7 mouse cellular contexts compared by ENCODE assay signal in the genomic region with DNA sequence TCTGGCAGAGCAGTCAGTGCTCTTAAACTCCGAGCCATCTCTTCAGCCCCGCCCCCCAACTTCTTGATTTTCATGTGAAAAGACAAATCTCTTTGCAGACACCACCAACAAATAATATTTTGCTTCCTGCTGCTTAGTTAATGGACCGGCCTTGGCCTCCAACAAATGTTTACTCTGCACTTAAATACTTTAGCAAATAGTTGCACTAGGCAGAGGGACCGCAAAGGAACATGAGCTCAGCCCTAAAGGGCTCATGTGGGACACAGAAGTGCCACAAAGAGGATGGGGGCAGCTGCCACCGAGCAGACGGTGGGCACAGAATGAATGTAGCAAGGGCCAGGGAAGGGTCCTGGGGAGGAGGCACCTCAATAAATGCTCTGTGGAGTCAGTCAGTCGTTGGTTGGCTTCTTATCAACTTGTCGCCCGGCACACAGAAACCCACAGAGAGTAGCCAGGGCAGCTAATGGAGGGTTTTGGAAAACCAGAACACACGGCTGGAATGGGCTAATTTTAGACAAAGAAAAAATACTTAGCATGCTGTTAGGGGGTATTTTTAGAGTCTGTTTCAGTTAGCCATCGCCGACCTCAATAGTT. TPM values are rescaled to one million over a fixed set of nuclear protein-coding genes. Genes with fewer than 3 reads are reported as not detected.
DNase-seq lines count a peak whose midpoint lies in the region; ATAC-seq and TF ChIP-seq lines count a peak whose summit lies in the region.

No protein-coding gene starts in this region.

- no peaks in the 10 kb centered on the region for H3K9me3 ChIP-seq in heart, embryonic 14.5 days (ENCODE audit: control insufficient read depth, low read length)
- H3K9me3 ChIP-seq in liver, embryonic 16.5 days (replicated peaks; ENCODE audit: control insufficient read depth, low read length) = no peaks in the 10 kb centered on the region
- H3K9me3 ChIP-seq in stomach, embryonic 16.5 days (replicated peaks; ENCODE audit: control insufficient read depth, low read length) = no peaks in the 10 kb centered on the region

- H3K27ac ChIP-seq in spleen, adult 2 months (ENCODE audit: insufficient read depth, low read length) = peak overlapping the region; percentile 71
- peak overlapping the region; percentile 97 to 99 for H3K27ac ChIP-seq in heart, embryonic 14.5 days (replicated peaks in 1 of 2; ENCODE audit: control insufficient read depth in 1 of 2, insufficient read depth in 1 of 2, low read depth in 2 of 2, low read length in 2 of 2)
- H3K27ac ChIP-seq in liver, embryonic 16.5 days (ENCODE audit: low read length) = peak overlapping the region; percentile 60
- peak overlapping the region; percentile 95 for H3K27ac ChIP-seq in stomach, embryonic 16.5 days (ENCODE audit: low read length)

- peaks cover 44% of the 10 kb centered on the region; the same call in 1 of the 2 replicates for H3K4me1 ChIP-seq in spleen, adult 2 months (ENCODE audit: control insufficient read depth, insufficient read depth, insufficient read length)
- H3K4me1 ChIP-seq in heart, embryonic 14.5 days (ENCODE audit: control insufficient read depth in 2 of 2, insufficient read depth in 2 of 2, low read length in 2 of 2) = peaks cover 75 to 96% of the 10 kb centered on the region in 2 experiments
- peaks cover 67% of the 10 kb centered on the region for H3K4me1 ChIP-seq in liver, embryonic 16.5 days (ENCODE audit: control insufficient read depth, low read depth, low read length)
- H3K4me1 ChIP-seq in stomach, embryonic 16.5 days (ENCODE audit: control insufficient read depth, insufficient read depth, low read length) = peaks cover 76% of the 10 kb centered on the region

- no peaks in the 10 kb centered on the region for H3K36me3 ChIP-seq in spleen, adult 2 months (ENCODE audit: control insufficient read depth, insufficient read depth, low read length)
- H3K36me3 ChIP-seq in heart, embryonic 14.5 days (ENCODE audit: control insufficient read depth, insufficient read depth, low read length) = no peaks in the 10 kb centered on the region
- H3K36me3 ChIP-seq in liver, embryonic 16.5 days (ENCODE audit: control insufficient read depth, insufficient read depth) = no peaks in the 10 kb centered on the region
- no peaks in the 10 kb centered on the region for H3K36me3 ChIP-seq in stomach, embryonic 16.5 days (ENCODE audit: control insufficient read depth, insufficient read depth, low read length)

- WGBS in spleen, adult 2 months = 38% methylated on average over 12 of the region's 12 CpGs
- WGBS in heart, embryonic 14.5 days = 15% methylated on average over 12 of the region's 12 CpGs
- WGBS in liver, embryonic 16.5 days (ENCODE audit: insufficient replicate concordance) = 10% methylated on average over 12 of the region's 12 CpGs
- 19% methylated on average over 12 of the region's 12 CpGs for WGBS in stomach, embryonic 16.5 days

- no peak for TF ChIP-seq CTCF in spleen, adult 2 months (IDR thresholded peaks at IDR 0.05; ENCODE audit: extremely low read depth, insufficient read depth, insufficient read length, insufficient replicate concordance)

- peak overlapping the region; percentile 73 for H3K9ac ChIP-seq in heart, embryonic 14.5 days (ENCODE audit: low read length)
- peak overlapping the region; percentile 33; the same call in 1 of the 2 replicates for H3K9ac ChIP-seq in liver, embryonic 16.5 days (ENCODE audit: low read depth, low read length)
- H3K9ac ChIP-seq in stomach, embryonic 16.5 days (ENCODE audit: low read length) = peak overlapping the region; percentile 60

- no peak for DNase-seq in spleen, adult 2 months (ENCODE audit: low read depth in 1 of 2, low spot score in 2 of 2)
- DNase-seq in spleen, adult 18-20 months = no peak
- no peak for DNase-seq in right cerebral cortex, adult 2 months (ENCODE audit: low spot score in 2 of 2)
- no peak for DNase-seq in testis, postnatal 14 days (ENCODE audit: low spot score)

- H3K4me2 ChIP-seq in heart, embryonic 14.5 days (ENCODE audit: low read length) = peak overlapping the region; percentile 57
- H3K4me2 ChIP-seq in liver, embryonic 16.5 days (ENCODE audit: low read depth, low read length) = peak overlapping the region; percentile 43
- peak overlapping the region; percentile 44 for H3K4me2 ChIP-seq in stomach, embryonic 16.5 days (ENCODE audit: low read depth, low read length)

- no peak overlapping the region for H3K4me3 ChIP-seq in spleen, adult 2 months (ENCODE audit: extremely low read depth, insufficient read depth, insufficient read length)
- H3K4me3 ChIP-seq in heart, embryonic 14.5 days (ENCODE audit: control insufficient read depth in 1 of 2, insufficient read depth in 1 of 2, low read depth in 1 of 2, low read length in 2 of 2) = peak overlapping the region in 1 of 2 experiments; percentile 1; a peak in 1 of 4 replicates
- H3K4me3 ChIP-seq in liver, embryonic 16.5 days (ENCODE audit: low read depth, low read length) = peak overlapping the region; percentile 10; the same call in 1 of the 2 replicates
- 0 out of 2 replicates have a peak overlapping the region, but pooled peaks have one; percentile 7 for H3K4me3 ChIP-seq in stomach, embryonic 16.5 days (replicated peaks; ENCODE audit: low read length)

- TF ChIP-seq POLR2A in spleen, adult 2 months (IDR thresholded peaks at IDR 0.05; ENCODE audit: low read depth, low read length) = no peak

- no peaks in the 10 kb centered on the region for H3K27me3 ChIP-seq in spleen, adult 2 months (ENCODE audit: control insufficient read depth, insufficient read depth, low read length)
- H3K27me3 ChIP-seq in heart, embryonic 14.5 days (ENCODE audit: control insufficient read depth, insufficient read depth, low read length) = no peaks in the 10 kb centered on the region
- H3K27me3 ChIP-seq in liver, embryonic 16.5 days (ENCODE audit: control insufficient read depth, insufficient read depth, low read depth, low read length) = no peaks in the 10 kb centered on the region
- no peaks in the 10 kb centered on the region for H3K27me3 ChIP-seq in stomach, embryonic 16.5 days (ENCODE audit: control insufficient read depth, insufficient read depth, low read length)

- no peak for ATAC-seq in heart, embryonic 14.5 days (ENCODE audit: insufficient number of reproducible peaks, insufficient read depth, low FRiP score, low read depth)
- ATAC-seq in liver, embryonic 16.5 days (ENCODE audit: low read depth) = peak; percentile 15; the same call in 1 of the 2 replicates
- peak; percentile 23; the same call in 1 of the 2 replicates for ATAC-seq in stomach, embryonic 16.5 days (ENCODE audit: insufficient read depth, low FRiP score)

RNA-seq across cellular contexts. Expression of a gene that starts 44.0 kb away (rescaled TPM):
- polyA plus RNA-seq in spleen, adult 2 months (2012; rRNA removed) = 20.4 and 26.2 TPM in 2 replicates
- 25.1 and 25.3 TPM in 2 replicates for polyA plus RNA-seq in heart, embryonic 14.5 days (2014; fragmentation: Nextera tagmentation; extraction: Ambion mirVana)
- 12.1 and 13.3 TPM in 2 replicates for polyA plus RNA-seq in liver, embryonic 16.5 days (2015; fragmentation: Nextera tagmentation; extraction: Ambion mirVana)
- 21.3 and 22.0 TPM in 2 replicates for polyA plus RNA-seq in stomach, embryonic 16.5 days (2015; fragmentation: Nextera tagmentation; extraction: Ambion mirVana)
